Comparison of ENCODE assay signal across 9 mouse cellular contexts in the genomic region with DNA sequence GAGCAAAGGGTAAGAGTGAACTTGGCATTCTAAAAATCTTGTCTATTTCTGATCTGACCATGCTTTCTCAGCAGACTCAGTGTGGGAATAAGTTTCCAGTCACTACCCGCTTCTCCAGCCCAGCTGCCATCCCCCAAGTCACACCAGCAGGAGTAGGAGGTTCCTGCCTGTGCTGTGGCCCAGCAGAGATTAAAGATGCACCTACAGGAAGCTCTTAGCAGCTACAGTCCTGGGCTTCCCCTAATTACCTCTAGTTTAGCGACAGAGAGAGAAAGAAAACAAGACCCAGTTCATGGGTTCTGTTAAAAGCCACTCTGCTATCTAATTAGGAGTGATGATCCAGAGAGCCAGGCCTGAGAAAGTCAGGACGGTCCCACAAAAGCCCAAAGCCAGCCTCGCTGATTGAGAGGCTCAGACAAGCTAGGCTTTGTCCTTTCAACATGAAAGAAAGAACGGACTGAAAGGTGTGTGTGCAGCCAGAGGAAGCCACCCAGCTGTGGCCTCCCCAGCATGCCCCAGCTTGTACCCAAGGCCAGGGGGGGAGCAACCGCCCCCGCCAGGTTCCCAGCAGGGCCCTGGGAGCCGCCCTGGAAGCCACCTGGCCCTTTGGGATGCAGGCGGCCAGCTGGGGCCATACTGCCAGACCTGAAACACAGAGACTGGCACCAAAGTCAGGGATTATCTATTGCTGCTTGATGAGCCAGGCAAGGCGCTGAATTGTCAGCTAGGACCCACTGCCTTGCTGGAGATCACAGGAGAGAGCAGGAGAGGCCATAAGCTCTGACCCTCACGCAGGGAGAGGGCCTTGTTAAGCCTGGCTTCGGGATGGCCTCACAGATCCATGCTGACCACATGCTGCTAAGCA. TPM values are rescaled to one million over a fixed set of nuclear protein-coding genes. Genes with fewer than 3 reads are reported as not detected.
DNase-seq lines count a peak whose midpoint lies in the region; ATAC-seq and TF ChIP-seq lines count a peak whose summit lies in the region.
"Had no signal": no experiment of that assay in that cellular context is flagged by ENCODE, and none has a peak within 500 bp of the region (broad histone marks: within the 10 kb centered on the region; RNA-seq: fewer than 3 reads in every experiment).

No protein-coding gene starts in this region.

- no peak for ATAC-seq in neural tube, embryonic 11.5 days (ENCODE audit: insufficient read depth, low FRiP score, low TSS enrichment)
- no peak for ATAC-seq in embryonic facial prominence, embryonic 15.5 days (ENCODE audit: insufficient number of reproducible peaks, low FRiP score, low TSS enrichment, low read depth)
- ATAC-seq in intestine, embryonic 15.5 days: no peak
- ATAC-seq in lung, postnatal 0 days: no peak
- no peak for ATAC-seq in frontal cortex, adult (ENCODE audit: low TSS enrichment)

- 0 out of 2 replicates have a peak overlapping the region, but pooled peaks have one; percentile 27 for H3K27ac ChIP-seq in neural tube, embryonic 11.5 days (ENCODE audit: low read depth, low read length)
- H3K27ac ChIP-seq in embryonic facial prominence, embryonic 15.5 days (replicated peaks): peak overlapping the region; percentile 89
- H3K27ac ChIP-seq in intestine, embryonic 15.5 days: peak overlapping the region; percentile 29; the same call in 1 of the 2 replicates
- peak overlapping the region; percentile 7; the same call in 1 of the 2 replicates for H3K27ac ChIP-seq in small intestine, adult 2 months (ENCODE audit: insufficient read depth, low read depth, low read length)
- no peak overlapping the region for H3K27ac ChIP-seq in lung, postnatal 0 days (ENCODE audit: low read length)

- peak overlapping the region; percentile 90 for H3K4me2 ChIP-seq in neural tube, embryonic 11.5 days (ENCODE audit: low read depth)
- H3K4me2 ChIP-seq in embryonic facial prominence, embryonic 15.5 days (replicated peaks): peak overlapping the region; percentile 98
- peak overlapping the region; percentile 99 for H3K4me2 ChIP-seq in intestine, embryonic 15.5 days (replicated peaks)
- H3K4me2 ChIP-seq in lung, postnatal 0 days (replicated peaks; ENCODE audit: low read depth, low read length): no peak overlapping the region

- peak overlapping the region; percentile 37 for H3K9ac ChIP-seq in neural tube, embryonic 11.5 days (ENCODE audit: low read length)
- H3K9ac ChIP-seq in embryonic facial prominence, embryonic 15.5 days: peak overlapping the region; percentile 34
- peak overlapping the region; percentile 17; the same call in 1 of the 2 replicates for H3K9ac ChIP-seq in intestine, embryonic 15.5 days
- H3K9ac ChIP-seq in lung, postnatal 0 days (replicated peaks; ENCODE audit: low read depth): no peak overlapping the region

- no peak for TF ChIP-seq CTCF in small intestine, adult 2 months (IDR thresholded peaks at IDR 0.05; ENCODE audit: extremely low read depth, insufficient read length, insufficient replicate concordance, low read depth, low read length)
- TF ChIP-seq CTCF in lung, postnatal 0 days (IDR thresholded peaks at IDR 0.05): no peak

- no peak for TF ChIP-seq POLR2A in small intestine, adult 2 months (IDR thresholded peaks at IDR 0.05; ENCODE audit: low read depth, low read length)

- H3K9me3 ChIP-seq in neural tube, embryonic 11.5 days (ENCODE audit: control insufficient read depth, low read length): no peaks in the 10 kb centered on the region
- H3K9me3 ChIP-seq in embryonic facial prominence, embryonic 15.5 days (replicated peaks): no peaks in the 10 kb centered on the region
- H3K9me3 ChIP-seq in intestine, embryonic 15.5 days: no peaks in the 10 kb centered on the region
- no peaks in the 10 kb centered on the region for H3K9me3 ChIP-seq in lung, postnatal 0 days (ENCODE audit: low read length)

- H3K36me3 ChIP-seq in neural tube, embryonic 11.5 days (ENCODE audit: control insufficient read depth, insufficient read depth, low read length): no peaks in the 10 kb centered on the region
- no peaks in the 10 kb centered on the region for H3K36me3 ChIP-seq in embryonic facial prominence, embryonic 15.5 days
- H3K36me3 ChIP-seq in intestine, embryonic 15.5 days: no peaks in the 10 kb centered on the region
- no peaks in the 10 kb centered on the region for H3K36me3 ChIP-seq in small intestine, adult 2 months (ENCODE audit: control insufficient read depth, insufficient read depth, low read length)
- no peaks in the 10 kb centered on the region for H3K36me3 ChIP-seq in lung, postnatal 0 days (ENCODE audit: insufficient read depth, low read length)

- H3K27me3 ChIP-seq in neural tube, embryonic 11.5 days (ENCODE audit: control insufficient read depth, insufficient read depth, low read length): peaks cover 63% of the 10 kb centered on the region
- peaks cover 14% of the 10 kb centered on the region; the same call in 1 of the 2 replicates for H3K27me3 ChIP-seq in embryonic facial prominence, embryonic 15.5 days
- H3K27me3 ChIP-seq in intestine, embryonic 15.5 days (replicated peaks): peaks cover 19% of the 10 kb centered on the region; the same call in 1 of the 2 replicates
- peaks cover 11% of the 10 kb centered on the region for H3K27me3 ChIP-seq in small intestine, adult 2 months (ENCODE audit: control insufficient read depth, insufficient read depth, low read length)
- peaks cover 24% of the 10 kb centered on the region for H3K27me3 ChIP-seq in lung, postnatal 0 days (replicated peaks; ENCODE audit: insufficient read depth, low read length)

- TF ChIP-seq EP300 in lung, postnatal 0 days (IDR thresholded peaks at IDR 0.05): no peak

- no peak for DNase-seq in neural tube, embryonic 11.5 days (ENCODE audit: low spot score)
- DNase-seq in neural tube, embryonic 10.5 days (ENCODE audit: extremely low spot score, low spot score): no peak
- no peak for DNase-seq in left cerebral cortex, adult 9 months (ENCODE audit: low spot score in 2 of 2)
- no peak for DNase-seq in lung, postnatal 0 days (ENCODE audit: low spot score)
- DNase-seq: liver had no signal

- peaks cover 54% of the 10 kb centered on the region for H3K4me1 ChIP-seq in neural tube, embryonic 11.5 days (ENCODE audit: control insufficient read depth, insufficient read depth, low read length)
- peaks cover 86% of the 10 kb centered on the region for H3K4me1 ChIP-seq in embryonic facial prominence, embryonic 15.5 days
- H3K4me1 ChIP-seq in intestine, embryonic 15.5 days (replicated peaks): peaks cover 62% of the 10 kb centered on the region
- H3K4me1 ChIP-seq in small intestine, adult 2 months (ENCODE audit: control insufficient read depth, insufficient read depth, insufficient read length, low read length): peaks cover 9% of the 10 kb centered on the region
- peaks cover 13% of the 10 kb centered on the region; the same call in 1 of the 2 replicates for H3K4me1 ChIP-seq in lung, postnatal 0 days (ENCODE audit: insufficient read depth, low read depth, low read length)

- WGBS in neural tube, embryonic 11.5 days: 9% methylated on average over 10 of the region's 12 CpGs
- WGBS in embryonic facial prominence, embryonic 15.5 days: 28% methylated on average over 12 of the region's 12 CpGs
- WGBS in intestine, embryonic 15.5 days: 57% methylated on average over 12 of the region's 12 CpGs
- WGBS in small intestine, adult 2 months: 44% methylated on average over 12 of the region's 12 CpGs
- WGBS in lung, postnatal 0 days: 65% methylated on average over 12 of the region's 12 CpGs

- peak overlapping the region; percentile 47 for H3K4me3 ChIP-seq in neural tube, embryonic 11.5 days (ENCODE audit: low read depth, low read length)
- H3K4me3 ChIP-seq in embryonic facial prominence, embryonic 15.5 days (replicated peaks): peak overlapping the region; percentile 61
- H3K4me3 ChIP-seq in intestine, embryonic 15.5 days (replicated peaks): no peak overlapping the region; the same call in 1 of the 2 replicates
- no peak overlapping the region for H3K4me3 ChIP-seq in small intestine, adult 2 months (ENCODE audit: low read depth, low read length)
- H3K4me3 ChIP-seq in lung, postnatal 0 days (ENCODE audit: low read depth, low read length): no peak overlapping the region

RNA-seq across cellular contexts. Expression of a gene that starts 2.6 kb away (rescaled TPM):
- polyA plus RNA-seq in neural tube, embryonic 11.5 days (2014; fragmentation: Nextera tagmentation; extraction: Ambion mirVana): 17.0 and 20.5 TPM in 2 replicates
- 37.1 and 45.6 TPM in 2 replicates for polyA plus RNA-seq in embryonic facial prominence, embryonic 15.5 days (2015; fragmentation: Nextera tagmentation; extraction: Ambion mirVana)
- 17.4 and 22.4 TPM in 2 replicates for polyA plus RNA-seq in intestine, embryonic 15.5 days (2015; fragmentation: Nextera tagmentation; extraction: Ambion mirVana)
- polyA plus RNA-seq in small intestine, adult 2 months (2012; rRNA removed): 15.3 and 23.5 TPM in 2 replicates
- polyA plus RNA-seq in lung, postnatal 0 days (2015; fragmentation: Nextera tagmentation; extraction: Ambion mirVana): 1.1 and 1.7 TPM in 2 replicates

RNA-seq across cellular contexts. Expression of a gene that starts 39.9 kb away (rescaled TPM):
- 0.42 and 1.1 TPM in 2 replicates for polyA plus RNA-seq in neural tube, embryonic 11.5 days (2014; fragmentation: Nextera tagmentation; extraction: Ambion mirVana)
- 4.3 and 6.5 TPM in 2 replicates for polyA plus RNA-seq in embryonic facial prominence, embryonic 15.5 days (2015; fragmentation: Nextera tagmentation; extraction: Ambion mirVana)
- polyA plus RNA-seq in intestine, embryonic 15.5 days (2015; fragmentation: Nextera tagmentation; extraction: Ambion mirVana): 0.35 TPM in 1 of 2 replicates, not detected in the other
- polyA plus RNA-seq in small intestine, adult 2 months (2012; rRNA removed): 0.05 and 0.25 TPM in 2 replicates
- polyA plus RNA-seq in lung, postnatal 0 days (2015; fragmentation: Nextera tagmentation; extraction: Ambion mirVana): not detected in 2 replicates

Comparison
In these comparisons a context has a peak if more than half of its experiments do, and no peak if none do; other contexts are left out.
1. H3K4me3 ChIP-seq: peak in neural tube, embryonic 11.5 days (single experiment) and embryonic facial prominence, embryonic 15.5 days (single experiment); none in intestine, embryonic 15.5 days (single experiment), small intestine, adult 2 months (single experiment) and lung, postnatal 0 days (single experiment).